Mouse (Mus musculus): ENCODE results near the gene Senp5.
"Not testable (repeated sequence)": the region's sequence is repeated elsewhere in the genome, so short reads cannot be mapped to it uniquely, and the experiment has no call there.

Gene Senp5

DNA sequence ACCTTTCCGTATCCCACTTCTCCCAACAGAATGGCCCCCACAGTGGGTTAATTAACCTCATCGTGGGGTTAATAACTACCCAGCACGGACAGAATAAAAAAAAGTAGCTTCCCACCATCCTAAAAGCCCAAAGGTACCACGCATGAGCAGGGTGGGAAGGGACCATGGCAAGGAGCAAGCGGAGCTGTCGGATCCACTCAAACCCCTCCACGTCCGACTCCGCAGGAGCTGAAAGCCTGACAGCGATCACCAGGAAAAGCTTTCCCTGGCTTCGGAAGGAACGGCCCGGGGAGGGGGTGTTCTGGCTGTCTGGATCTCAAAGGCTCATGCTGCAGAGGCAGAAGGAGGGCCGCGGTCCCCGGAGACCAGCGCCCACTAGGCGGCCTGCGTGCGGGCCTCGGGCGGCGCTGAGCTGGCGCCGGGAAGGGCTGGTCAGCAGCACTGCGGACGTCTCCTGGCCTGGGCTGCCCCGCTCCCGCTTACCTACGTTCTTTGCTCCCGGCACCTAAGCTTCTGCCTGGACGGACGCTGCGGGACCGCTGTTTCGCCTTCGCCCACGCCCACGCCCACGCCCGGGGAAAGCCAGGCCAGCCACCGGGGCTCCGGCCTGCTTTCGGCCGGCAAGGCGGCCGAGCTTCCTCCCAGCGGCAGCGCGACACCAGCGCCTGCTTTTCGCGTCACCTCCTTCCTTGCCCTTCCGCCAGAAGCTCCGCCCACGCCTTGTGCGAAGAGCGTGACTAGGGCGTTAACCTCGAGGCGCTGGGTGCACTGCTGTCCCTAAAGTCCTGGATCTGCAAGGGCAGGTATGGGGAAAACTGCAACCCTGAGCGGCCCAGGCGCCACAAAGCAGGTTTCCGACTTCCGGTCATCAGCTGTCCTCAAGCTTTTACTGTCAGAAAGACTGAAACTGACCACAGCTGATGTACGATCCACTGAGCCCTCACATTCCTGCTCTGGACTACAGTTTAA, at the start of gene Senp5:
Gene Senp5, minus strand, starts transcription at position 779 of the 969 bp plus-strand sequence.
- DNase-seq: peak; percentile 94 to 98

DNA sequence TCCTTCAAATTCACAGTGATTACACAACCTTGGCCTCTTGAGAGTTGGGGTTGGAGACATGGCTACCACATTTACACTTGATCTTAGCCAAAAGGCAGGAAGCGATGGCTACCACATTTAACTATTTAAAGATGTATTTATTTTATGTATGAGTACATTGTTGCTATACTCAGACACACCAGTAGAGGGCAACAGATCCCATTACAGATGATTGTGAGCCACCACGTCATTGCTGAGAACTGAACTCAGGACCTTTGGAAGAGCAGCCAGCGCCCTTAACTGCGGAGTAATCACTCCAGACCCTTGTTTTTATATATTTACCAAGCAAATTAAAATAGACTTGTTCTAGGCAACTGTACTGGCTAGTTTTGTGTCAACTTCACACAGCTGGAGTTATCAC, 39.3 kb upstream of the Senp5 start:
- no peak for DNase-seq

DNA sequence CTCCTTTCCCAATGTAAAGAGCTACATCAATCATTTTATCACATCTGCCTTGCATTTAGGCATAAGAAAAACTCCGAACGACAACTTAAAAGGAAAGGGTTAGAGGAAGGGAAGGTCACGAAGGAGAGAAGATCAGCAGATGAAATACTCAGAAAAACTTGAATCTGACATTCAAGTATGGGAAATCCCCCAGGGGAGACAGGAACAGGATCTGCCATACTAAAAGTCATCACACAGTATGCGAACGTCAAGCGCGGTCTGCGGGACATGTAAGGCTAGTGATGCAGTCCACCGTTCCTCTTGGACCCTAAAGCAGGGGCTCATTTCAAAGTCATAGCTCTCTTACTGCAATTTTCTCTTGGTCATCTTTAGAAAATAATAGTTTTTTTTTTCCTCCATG, 16.6 kb upstream of the Senp5 start:
- no peak for DNase-seq

DNA sequence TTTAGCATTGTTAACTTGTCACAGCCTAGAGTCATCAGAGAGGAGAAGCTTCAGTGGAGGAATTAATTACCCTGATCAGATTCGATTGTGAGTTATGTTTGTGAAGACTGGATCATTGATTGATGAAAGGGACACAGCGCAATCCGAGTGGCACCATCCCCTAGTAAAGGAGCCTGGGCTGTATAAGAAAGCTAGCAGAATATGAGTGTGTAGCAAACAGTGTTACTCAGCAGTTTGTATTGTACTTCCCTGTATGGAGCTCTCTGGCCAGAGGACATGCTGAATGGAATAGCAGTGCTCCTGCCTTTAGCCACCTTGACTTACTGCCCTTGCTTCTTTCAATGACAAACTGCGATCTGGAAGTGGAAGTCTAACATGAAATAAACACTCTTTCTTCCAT, 7.2 kb upstream of the Senp5 start:
- DNase-seq: no peak

DNA sequence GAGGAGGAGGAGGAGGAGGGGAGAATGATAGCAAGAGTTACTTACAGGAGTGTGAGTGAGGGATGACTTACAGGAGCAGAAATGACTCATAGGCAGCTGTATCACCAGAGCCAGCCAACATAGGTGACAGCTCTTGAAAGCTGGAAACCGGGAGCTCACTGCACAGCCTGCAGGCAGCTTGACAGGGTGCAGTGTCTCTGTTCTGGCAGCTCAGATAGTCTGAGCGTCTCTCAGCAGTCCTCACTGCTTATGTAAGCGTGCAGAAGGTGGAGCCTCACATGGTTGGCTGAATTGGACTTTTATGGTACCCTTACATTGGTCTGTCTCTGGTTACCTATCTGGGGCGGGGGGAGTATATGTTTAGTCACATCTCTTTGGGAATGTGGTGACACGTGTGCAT, 6.8 kb upstream of the Senp5 start:
- peak; percentile 24 to 60 for DNase-seq

DNA sequence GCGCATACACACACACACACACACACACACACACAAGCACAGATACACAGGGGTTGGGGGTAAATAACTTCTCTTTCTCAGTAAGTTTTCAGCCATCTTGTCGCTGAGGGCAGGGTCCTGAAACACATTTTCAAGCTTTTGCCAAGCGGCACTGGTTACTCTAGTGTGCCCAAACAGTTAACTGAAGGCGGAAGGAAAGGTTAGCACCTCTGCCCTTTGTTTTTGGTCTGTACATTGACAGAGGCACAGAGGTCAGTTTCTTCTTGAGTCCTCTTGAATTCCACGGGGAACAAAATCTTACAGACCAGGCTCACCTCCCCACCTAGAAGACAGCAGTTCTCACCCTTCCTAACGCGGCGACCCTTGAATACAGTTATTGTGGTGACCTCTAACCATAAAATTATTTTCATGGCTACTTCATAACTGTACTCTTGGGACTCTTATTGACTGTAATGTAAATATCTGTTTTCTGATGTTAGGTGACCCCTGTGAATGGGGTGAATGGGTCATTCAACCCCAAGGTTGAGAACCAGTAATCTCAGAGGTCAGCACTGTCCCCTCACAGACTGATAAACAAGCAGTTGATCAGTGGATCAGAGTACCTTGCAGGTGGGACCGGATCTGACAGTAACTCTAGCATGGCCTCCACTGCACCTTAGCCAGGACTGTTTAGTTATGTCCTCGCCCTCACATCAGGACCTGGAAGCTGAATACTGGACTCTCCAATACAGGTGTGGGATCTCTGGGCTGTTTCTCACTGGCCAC, 5.6 kb upstream of the Senp5 start:
- no peak for DNase-seq

DNA sequence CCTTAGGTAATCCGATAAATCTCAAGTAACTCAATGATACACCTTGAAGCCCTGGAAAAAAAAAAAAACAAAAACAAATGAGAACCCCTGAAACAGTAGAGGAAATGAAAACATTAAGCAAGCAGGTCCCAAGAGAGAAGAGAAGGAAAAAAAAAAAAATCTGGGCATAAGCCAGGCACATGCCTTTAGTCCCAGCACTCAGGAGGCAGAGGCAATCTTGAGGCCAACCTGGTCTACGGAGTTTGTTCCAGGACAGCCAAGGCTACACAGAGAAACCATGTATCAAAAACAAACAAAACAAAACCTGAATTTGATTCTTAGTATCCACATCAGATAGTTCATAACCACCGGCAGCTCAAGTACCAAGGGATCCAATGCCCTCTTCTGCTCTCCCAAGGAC, 1.6 kb upstream of the Senp5 start:
- DNase-seq: no peak

- no peak for DNase-seq
Measured at GRCm38 (mm10) chr16:31996371-31996770, 6.7 kb downstream of the Senp5 start.

GRCm38 (mm10) chr16:31993946-31994345, 9.1 kb downstream of the Senp5 start:
- no peak for DNase-seq

- no peak for DNase-seq
Measured at GRCm38 (mm10) chr16:31993195-31993594, 9.9 kb downstream of the Senp5 start.

- no peak for DNase-seq
Measured at GRCm38 (mm10) chr16:31992039-31992438, 11.0 kb downstream of the Senp5 start.

DNA sequence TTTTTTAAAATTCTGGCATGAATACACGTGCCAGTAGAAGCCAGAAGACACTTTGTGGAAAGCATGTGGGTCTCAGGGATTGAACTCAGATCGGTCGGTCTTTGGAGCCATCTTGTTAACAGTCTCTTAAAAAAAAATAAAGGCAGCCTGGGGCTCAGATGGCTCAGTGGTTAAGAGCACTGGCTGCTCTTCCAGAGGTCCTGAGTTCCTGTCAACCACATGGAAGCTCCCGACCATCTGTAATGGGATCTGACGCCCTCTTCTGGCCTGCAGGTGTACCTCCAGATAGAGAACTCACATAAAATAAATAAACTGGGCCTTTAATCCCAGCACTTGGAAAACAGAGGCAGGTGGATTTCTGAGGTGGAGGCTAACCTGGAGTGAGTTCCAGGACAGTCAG, 22.1 kb downstream of the Senp5 start:
- DNase-seq: no peak

GRCm38 (mm10) chr16:31979501-31979900, 23.6 kb downstream of the Senp5 start:
- DNase-seq: no peak

GRCm38 (mm10) chr16:31975258-31975657, 27.8 kb downstream of the Senp5 start:
- DNase-seq: no peak

DNA sequence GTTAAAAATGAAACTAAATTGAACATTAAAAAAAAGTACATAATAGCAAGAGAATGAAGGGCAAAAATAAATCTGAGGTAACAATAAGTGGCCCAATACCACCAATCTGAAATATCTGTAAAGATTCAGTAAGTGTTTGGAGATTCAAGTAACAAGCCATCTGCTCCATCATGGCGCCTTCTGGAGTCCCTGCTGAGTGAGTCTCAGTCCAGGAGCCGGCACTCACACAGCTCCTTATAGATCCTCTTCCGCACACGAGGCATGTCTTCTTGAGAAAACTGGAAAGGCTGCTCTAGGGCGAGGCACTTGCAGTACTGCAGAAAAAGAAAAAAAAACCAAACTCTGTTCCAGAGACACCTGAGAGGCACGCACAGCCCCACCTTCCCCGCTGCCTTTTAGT, 39.9 kb downstream of the Senp5 start:
- DNase-seq: no peak

- peak; percentile 98 for DNase-seq
Measured at GRCm38 (mm10) chr16:31948345-31948774, 54.7 kb downstream of the Senp5 start, which contains the start of the genes 0610012G03Rik and Ncbp2. 0610012G03Rik (minus strand) TSS chr16:31948494. Ncbp2 (plus strand) TSS chr16:31948513.

GRCm38 (mm10) chr16:31947901-31948316, 55.2 kb downstream of the Senp5 start:
- no peak for DNase-seq

- DNase-seq: peak in 1 of 2 experiments; percentile 16
Measured at GRCm38 (mm10) chr16:31947333-31947732, 55.8 kb downstream of the Senp5 start.

DNA sequence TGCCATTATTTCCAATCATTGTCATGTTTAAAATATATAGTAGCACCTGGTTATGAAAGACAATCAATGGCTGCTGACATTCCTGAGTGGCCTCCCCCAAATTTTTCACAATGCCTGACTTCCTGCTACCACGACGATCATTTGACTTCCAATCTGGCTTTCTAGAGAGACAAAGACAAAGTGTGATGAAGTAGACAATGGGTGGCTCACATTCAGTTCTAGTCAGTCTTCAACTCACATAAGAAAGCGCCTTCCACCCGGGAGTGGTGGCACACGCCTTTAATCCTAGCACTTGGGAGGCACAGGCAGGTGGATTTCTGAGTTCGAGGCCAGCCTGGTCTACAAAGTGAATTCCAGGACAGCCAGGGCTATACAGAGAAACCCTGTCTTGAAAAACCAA, 57.1 kb downstream of the Senp5 start:
- DNase-seq: not testable (repeated sequence)

- DNase-seq: peak in 1 of 2 experiments; percentile 29
Measured at GRCm38 (mm10) chr16:31945372-31945771, 57.7 kb downstream of the Senp5 start.

GRCm38 (mm10) chr16:31944698-31945255, 58.3 kb downstream of the Senp5 start:
- no peak for DNase-seq

DNA sequence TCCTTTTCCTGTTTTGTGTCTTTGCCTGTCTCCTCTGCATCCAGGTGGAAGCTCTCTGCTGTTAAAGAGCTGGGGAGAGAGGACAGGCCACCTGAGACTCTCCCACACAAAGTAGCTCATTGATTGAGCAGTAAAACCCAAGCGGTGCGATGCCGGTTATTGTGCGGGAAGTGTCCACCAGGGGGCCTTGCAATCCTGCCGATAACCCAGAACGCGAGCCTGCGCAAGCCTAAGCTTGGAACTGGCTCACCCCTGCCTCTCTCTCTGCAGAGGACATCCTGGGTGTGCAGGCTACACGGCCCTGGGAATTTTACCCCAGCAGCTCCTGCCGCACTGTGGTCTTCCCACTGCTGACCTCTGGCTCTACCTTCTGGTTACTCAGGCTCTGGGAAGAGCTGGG, 59.1 kb downstream of the Senp5 start:
- DNase-seq: peak; percentile 83 to 87

DNA sequence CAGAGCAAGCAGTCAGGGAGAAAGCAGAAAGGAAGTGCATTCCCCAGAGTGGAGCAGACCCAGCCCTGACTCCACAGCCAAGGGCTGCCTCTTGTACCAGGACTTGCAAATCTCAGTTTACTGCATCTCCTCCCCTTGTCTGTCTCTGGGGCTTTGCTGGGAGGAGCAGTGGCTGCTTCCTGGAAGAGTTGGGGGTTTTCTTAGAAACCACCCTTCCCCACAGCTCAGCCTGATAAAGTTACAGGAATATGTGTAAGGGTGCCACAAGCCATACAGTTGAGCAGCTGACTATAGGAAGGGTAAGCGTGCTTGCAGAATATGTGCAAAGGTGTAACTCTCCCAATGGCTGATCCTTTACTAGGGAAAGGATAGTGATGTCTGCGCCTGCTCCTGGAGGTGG, 62.5 kb downstream of the Senp5 start:
- DNase-seq: no peak

All from kidney, postnatal 25 days (tissue).